Mouse (Mus musculus) ES-Bruce4 (cell line): ENCODE data around the gene Nfatc4. TPM values are rescaled to one million over a fixed set of nuclear protein-coding genes. Genes with fewer than 3 reads are reported as not detected.

Source experiments
- H3K27ac ChIP-seq: 2 replicates; pipeline ENCODE4 v1.5.1; 2012; ENCODE audit warnings: low read length, inconsistent platforms; ENCODE audit not compliant: insufficient read depth
- H3K27me3 ChIP-seq: 2 replicates; pipeline ENCODE4 v1.6.1; 2012; ENCODE audit warnings: mild to moderate bottlenecking, low read length, inconsistent platforms; ENCODE audit not compliant: control insufficient read depth, poor library complexity, insufficient read depth, severe bottlenecking
- H3K36me3 ChIP-seq: 2 replicates; pipeline ENCODE4 v1.6.1; 2012; ENCODE audit warnings: inconsistent platforms, mild to moderate bottlenecking, low read length, moderate library complexity; ENCODE audit not compliant: control insufficient read depth, poor library complexity, insufficient read depth, severe bottlenecking
- H3K4me1 ChIP-seq: one replicate; pipeline ENCODE4 v1.8.1; 2011; ENCODE audit warnings: low read length; ENCODE audit not compliant: control insufficient read depth, insufficient read depth
- H3K4me3 ChIP-seq: 2 replicates; pipeline ENCODE4 v1.5.1; 2011; ENCODE audit warnings: low read depth, mild to moderate bottlenecking, low read length
- H3K9ac ChIP-seq: 2 replicates; pipeline ENCODE4 v1.6.1; 2012; ENCODE audit warnings: low read depth, mild to moderate bottlenecking, inconsistent platforms; ENCODE audit not compliant: poor library complexity, severe bottlenecking
- H3K9me3 ChIP-seq: replicated peaks from 2 replicates; pipeline ENCODE4 v1.6.1; 2012; ENCODE audit warnings: mild to moderate bottlenecking, low read length, inconsistent platforms; ENCODE audit not compliant: control insufficient read depth, poor library complexity, insufficient read depth, severe bottlenecking
- CTCF ChIP-seq: IDR thresholded peaks from one replicate; pipeline ENCODE4 v1.8.1; 2011; ENCODE audit warnings: low read depth, low read length
- EP300 ChIP-seq: IDR thresholded peaks from 2 replicates; pipeline ENCODE4 v1.6.1; 2011; ENCODE audit warnings: low read depth, low read length; ENCODE audit not compliant: insufficient read depth
- POLR2A ChIP-seq: IDR thresholded peaks from one replicate; pipeline ENCODE4 v1.8.1; 2011; ENCODE audit warnings: low read length; ENCODE audit not compliant: insufficient read depth
- polyA plus RNA-seq: library from polyadenylated mRNA; stranded (reverse); fragments of >200 nt; gene quantifications from 2 replicates; pipeline ENCODE4 v1.2.4, GENCODE M21; 2011; ENCODE audit warnings: low read depth; ENCODE audit not compliant: missing spikeins, insufficient read depth, insufficient read length

Nfatc4 gene
- polyA plus RNA-seq, 1 experiment = 57.7 TPM

GRCm38 (mm10) chr14:55780736-55781135, 42.2 kb upstream of the Nfatc4 start:
- no peak overlapping the region for H3K27ac ChIP-seq
- no peaks in the 10 kb centered on the region for H3K27me3 ChIP-seq
- H3K4me3 ChIP-seq = no peak overlapping the region
- H3K36me3 ChIP-seq = no peaks in the 10 kb centered on the region
- H3K4me1 ChIP-seq = no peaks in the 10 kb centered on the region
- H3K9ac ChIP-seq = no peak overlapping the region
- no peaks in the 10 kb centered on the region for H3K9me3 ChIP-seq
- TF ChIP-seq POLR2A = no peak
- no peak for TF ChIP-seq EP300
- no peak for TF ChIP-seq CTCF

- no peaks in the 10 kb centered on the region for H3K27me3 ChIP-seq
- peak overlapping the region; percentile 56 for H3K4me3 ChIP-seq
- TF ChIP-seq CTCF (peak; percentile 99), EP300 (0 out of 2 replicates have a peak, but pooled peaks have one; percentile 35), POLR2A (no peak)
- H3K9me3 ChIP-seq = no peaks in the 10 kb centered on the region
- no peak overlapping the region for H3K27ac ChIP-seq
- no peaks in the 10 kb centered on the region for H3K36me3 ChIP-seq
- no peaks in the 10 kb centered on the region for H3K4me1 ChIP-seq
- peak overlapping the region; percentile 16; the same call in 1 of the 2 replicates for H3K9ac ChIP-seq
Measured at GRCm38 (mm10) chr14:55781310-55781709, 41.6 kb upstream of the Nfatc4 start.

- no peak for TF ChIP-seq EP300
- TF ChIP-seq POLR2A = no peak
- TF ChIP-seq CTCF = no peak
- H3K27me3 ChIP-seq = no peaks in the 10 kb centered on the region
- H3K4me1 ChIP-seq = no peaks in the 10 kb centered on the region
- no peaks in the 10 kb centered on the region for H3K36me3 ChIP-seq
- H3K27ac ChIP-seq = no peak overlapping the region
- H3K9me3 ChIP-seq = no peaks in the 10 kb centered on the region
- no peak overlapping the region for H3K9ac ChIP-seq
- no peak overlapping the region for H3K4me3 ChIP-seq
Measured at GRCm38 (mm10) chr14:55782361-55782960, 40.5 kb upstream of the Nfatc4 start.

- Histone ChIP-seq H3K4me3 (peak overlapping the region; percentile 20), H3K27ac (no peak overlapping the region), H3K4me1 (no peaks in the 10 kb centered on the region), H3K9ac (no peak overlapping the region), H3K9me3 (no peaks in the 10 kb centered on the region), H3K27me3 (no peaks in the 10 kb centered on the region), H3K36me3 (no peaks in the 10 kb centered on the region)
- no peak for TF ChIP-seq EP300
Measured at GRCm38 (mm10) chr14:55783171-55783957, 39.6 kb upstream of the Nfatc4 start.

- peak within 1 kb of the TSS; percentile 20 for H3K4me3 ChIP-seq
- H3K36me3 ChIP-seq = no peaks in the 10 kb centered on the region
- no peak for TF ChIP-seq POLR2A
- no peaks in the 10 kb centered on the region for H3K9me3 ChIP-seq
- H3K4me1 ChIP-seq = no peaks in the 10 kb centered on the region
- no peak within 1 kb of the TSS for H3K9ac ChIP-seq
- H3K27me3 ChIP-seq = no peaks in the 10 kb centered on the region
- H3K27ac ChIP-seq = no peak within 1 kb of the TSS
Measured at GRCm38 (mm10) chr14:55783958-55784235, 39.0 kb upstream of the Nfatc4 start, which contains the start of gene Adcy4. Adcy4 (minus strand) TSS chr14:55784095.

- no peak for TF ChIP-seq EP300
- no peak for TF ChIP-seq POLR2A
- peak; percentile 64 for TF ChIP-seq CTCF
- Histone ChIP-seq H3K27me3 (no peaks in the 10 kb centered on the region), H3K4me1 (no peaks in the 10 kb centered on the region), H3K36me3 (no peaks in the 10 kb centered on the region), H3K27ac (no peak overlapping the region), H3K9ac (no peak overlapping the region), H3K9me3 (no peaks in the 10 kb centered on the region), H3K4me3 (no peak overlapping the region)
Measured at GRCm38 (mm10) chr14:55785195-55785594, 37.7 kb upstream of the Nfatc4 start.
